Mouse (Mus musculus): Measurements from ENCODE around the gene Rsbn1l. TPM values are rescaled to one million over a fixed set of nuclear protein-coding genes. Genes with fewer than 3 reads are reported as not detected.
"Not testable (repeated sequence)": the region's sequence is repeated elsewhere in the genome, so short reads cannot be mapped to it uniquely, and the experiment has no call there.

Gene Rsbn1l
- polyA plus RNA-seq, 1 experiment from 2014 or later = 5.8 TPM

GRCm38 (mm10) chr5:20946906-20947305 lies 9.3 kb downstream of the Rsbn1l start:
- WGBS = 86% methylated on average over 6 of the region's 6 CpGs
- H3K4me3 ChIP-seq = no peak overlapping the region
- no peak overlapping the region for H3K9ac ChIP-seq
- no peak overlapping the region for H3K27ac ChIP-seq
- no peaks in the 10 kb centered on the region for H3K27me3 ChIP-seq
- ATAC-seq = no peak
- no peak overlapping the region for H3K4me2 ChIP-seq
- H3K4me1 ChIP-seq = peaks cover 26% of the 10 kb centered on the region
- no peaks in the 10 kb centered on the region for H3K9me3 ChIP-seq (replicated peaks)
- no peaks in the 10 kb centered on the region for H3K36me3 ChIP-seq (ENCODE audit: poor library complexity, severe bottlenecking)

- Histone ChIP-seq H3K4me2 (no peak overlapping the region), H3K27ac (no peak overlapping the region; the same call in 1 of the 2 replicates), H3K9me3 (replicated peaks) (no peaks in the 10 kb centered on the region), H3K4me3 (no peak overlapping the region), H3K36me3 (ENCODE audit: poor library complexity, severe bottlenecking) (no peaks in the 10 kb centered on the region), H3K9ac (no peak overlapping the region), H3K4me1 (peaks cover 26% of the 10 kb centered on the region), H3K27me3 (no peaks in the 10 kb centered on the region)
- WGBS = 81% methylated on average over 13 of the region's 13 CpGs
- no peak for ATAC-seq
Observed at GRCm38 (mm10) chr5:20944961-20945748, 11.0 kb downstream of the Rsbn1l start.

DNA sequence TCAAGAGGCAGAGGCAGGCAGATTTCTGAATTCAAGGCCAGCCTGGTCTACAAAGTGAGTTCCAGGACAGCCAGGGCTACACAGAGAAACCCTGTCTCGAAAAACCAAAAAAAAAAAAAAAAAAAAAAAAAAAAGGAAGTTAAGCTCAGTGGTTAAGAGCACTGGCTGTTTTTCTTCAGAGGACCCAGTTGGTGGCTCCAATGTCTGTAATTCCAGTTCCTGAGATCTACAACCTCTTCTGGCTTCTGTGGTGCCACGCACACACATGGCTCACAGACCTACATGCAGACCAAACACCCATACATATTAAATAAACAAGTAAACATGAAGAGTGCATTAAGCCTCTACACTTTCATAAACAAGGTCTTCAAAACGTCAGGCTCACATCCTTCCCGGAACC lies 12.4 kb downstream of the Rsbn1l start:
- not testable (repeated sequence) for H3K9me3 ChIP-seq (replicated peaks); H3K4me3 ChIP-seq; ATAC-seq; H3K27me3 ChIP-seq; H3K27ac ChIP-seq; H3K9ac ChIP-seq; H3K4me2 ChIP-seq; H3K36me3 ChIP-seq (ENCODE audit: poor library complexity, severe bottlenecking)
- H3K4me1 ChIP-seq = peaks cover 13% of the 10 kb centered on the region; the same call in 1 of the 2 replicates
- WGBS = 92% methylated on average over 3 of the region's 4 CpGs

DNA sequence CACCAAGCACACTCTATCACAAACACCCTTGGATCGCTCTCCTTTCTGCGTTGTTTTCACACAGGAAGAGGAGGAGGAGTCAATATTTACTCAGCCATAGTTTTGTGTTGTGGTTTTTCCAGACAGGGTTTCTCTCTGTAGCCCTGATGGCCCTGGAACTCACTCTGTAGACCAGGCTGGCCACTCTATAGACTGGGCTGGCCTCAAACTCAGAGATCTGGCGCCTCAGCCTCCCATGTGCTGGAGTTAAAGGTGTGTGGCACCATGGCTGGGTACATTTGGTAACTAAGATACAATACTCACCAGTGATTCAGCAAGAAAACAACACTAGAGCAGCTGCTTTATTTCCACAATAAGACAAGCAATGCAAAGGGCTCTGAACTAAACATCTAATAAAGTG lies 13.7 kb downstream of the Rsbn1l start:
- Histone ChIP-seq H3K4me1 (peaks cover 13% of the 10 kb centered on the region; the same call in 1 of the 2 replicates), H3K9ac (no peak overlapping the region), H3K27me3 (no peaks in the 10 kb centered on the region), H3K36me3 (ENCODE audit: poor library complexity, severe bottlenecking) (no peaks in the 10 kb centered on the region), H3K9me3 (replicated peaks) (no peaks in the 10 kb centered on the region), H3K4me3 (no peak overlapping the region), H3K4me2 (no peak overlapping the region), H3K27ac (no peak overlapping the region)
- WGBS = 90% methylated on average over 3 of the region's 3 CpGs
- ATAC-seq = no peak

DNA sequence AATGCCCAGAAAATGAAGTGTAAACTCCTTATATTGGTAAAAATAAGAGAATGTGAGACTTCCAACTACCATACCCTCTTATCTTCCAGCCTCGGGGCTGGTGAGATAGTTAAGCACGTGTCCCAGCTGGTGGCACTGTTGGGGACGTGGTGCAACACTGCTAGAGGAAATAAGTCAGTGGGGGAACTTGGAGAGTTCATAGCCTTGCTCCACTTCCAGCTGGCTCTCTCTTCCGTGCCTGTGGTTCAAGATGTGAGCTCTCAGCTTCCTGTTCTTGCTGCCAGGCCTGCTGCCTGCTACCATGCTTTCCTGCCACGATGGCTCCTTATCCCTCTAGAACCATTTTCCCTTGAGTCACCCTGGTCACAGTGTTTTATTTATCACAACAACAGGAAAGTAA lies 15.0 kb downstream of the Rsbn1l start:
- H3K27me3 ChIP-seq = no peaks in the 10 kb centered on the region
- 72% methylated on average over 5 of the region's 5 CpGs for WGBS
- no peaks in the 10 kb centered on the region for H3K36me3 ChIP-seq (ENCODE audit: poor library complexity, severe bottlenecking)
- no peak overlapping the region for H3K4me2 ChIP-seq
- H3K4me3 ChIP-seq = no peak overlapping the region
- no peak overlapping the region for H3K27ac ChIP-seq
- H3K9ac ChIP-seq = no peak overlapping the region
- H3K9me3 ChIP-seq (replicated peaks) = no peaks in the 10 kb centered on the region
- ATAC-seq = no peak
- H3K4me1 ChIP-seq = peaks cover 10% of the 10 kb centered on the region; the same call in 1 of the 2 replicates

- ATAC-seq = no peak
- no peak overlapping the region for H3K4me2 ChIP-seq
- 82% methylated on average over 4 of the region's 4 CpGs for WGBS
Observed at GRCm38 (mm10) chr5:20940696-20941095, 15.5 kb downstream of the Rsbn1l start.

GRCm38 (mm10) chr5:20940040-20940571 lies 16.1 kb downstream of the Rsbn1l start:
- Histone ChIP-seq H3K4me2 (no peak overlapping the region), H3K27me3 (no peaks in the 10 kb centered on the region), H3K27ac (no peak overlapping the region), H3K9ac (no peak overlapping the region), H3K4me1 (peaks cover 7% of the 10 kb centered on the region; the same call in 1 of the 2 replicates), H3K36me3 (ENCODE audit: poor library complexity, severe bottlenecking) (no peaks in the 10 kb centered on the region), H3K9me3 (replicated peaks) (no peaks in the 10 kb centered on the region), H3K4me3 (no peak overlapping the region)
- WGBS = 97% methylated on average over 6 of the region's 6 CpGs
- no peak for ATAC-seq

More at GRCm38 (mm10) chr5:20940696-20941095, 15.5 kb downstream of the Rsbn1l start:
- Histone ChIP-seq H3K27me3 (no peaks in the 10 kb centered on the region), H3K4me3 (no peak overlapping the region), H3K27ac (no peak overlapping the region), H3K4me1 (peaks cover 12% of the 10 kb centered on the region; the same call in 1 of the 2 replicates), H3K9ac (no peak overlapping the region), H3K9me3 (replicated peaks) (no peaks in the 10 kb centered on the region), H3K36me3 (ENCODE audit: poor library complexity, severe bottlenecking) (no peaks in the 10 kb centered on the region)

DNA sequence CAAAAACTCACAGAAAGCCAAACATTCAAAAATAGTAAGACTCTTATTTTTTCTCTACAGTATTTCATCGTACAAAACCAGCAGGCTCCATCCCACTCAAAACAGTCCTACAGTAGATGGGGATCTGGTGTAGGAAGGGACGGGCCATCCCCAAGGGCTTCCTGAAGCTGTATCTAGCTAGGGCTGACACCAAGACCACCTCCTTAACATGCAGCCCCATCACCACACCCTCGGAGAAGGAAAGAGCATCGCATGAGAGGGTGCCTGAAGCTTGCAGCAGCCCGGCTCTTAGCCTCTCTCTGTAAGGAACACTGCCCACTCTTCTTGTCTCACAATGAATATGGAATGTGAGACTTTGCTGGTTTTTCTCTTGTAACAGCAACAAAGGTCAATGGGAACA lies 17.7 kb downstream of the Rsbn1l start:
- Histone ChIP-seq H3K4me3 (no peak overlapping the region), H3K36me3 (ENCODE audit: poor library complexity, severe bottlenecking) (no peaks in the 10 kb centered on the region), H3K4me2 (no peak overlapping the region), H3K4me1 (peaks cover 6% of the 10 kb centered on the region; the same call in 1 of the 2 replicates), H3K27me3 (no peaks in the 10 kb centered on the region), H3K9me3 (replicated peaks) (no peaks in the 10 kb centered on the region), H3K9ac (no peak overlapping the region), H3K27ac (no peak overlapping the region)
- 75% methylated on average over 5 of the region's 5 CpGs for WGBS
- ATAC-seq = no peak

GRCm38 (mm10) chr5:20935934-20936333 lies 20.3 kb downstream of the Rsbn1l start:
- Histone ChIP-seq H3K4me3 (no peak overlapping the region), H3K27ac (no peak overlapping the region), H3K27me3 (no peaks in the 10 kb centered on the region), H3K9me3 (replicated peaks) (no peaks in the 10 kb centered on the region), H3K36me3 (ENCODE audit: poor library complexity, severe bottlenecking) (no peaks in the 10 kb centered on the region), H3K4me2 (no peak overlapping the region), H3K4me1 (peaks cover 6% of the 10 kb centered on the region; the same call in 1 of the 2 replicates), H3K9ac (no peak overlapping the region)
- 82% methylated on average over 5 of the region's 5 CpGs for WGBS
- ATAC-seq = no peak

DNA sequence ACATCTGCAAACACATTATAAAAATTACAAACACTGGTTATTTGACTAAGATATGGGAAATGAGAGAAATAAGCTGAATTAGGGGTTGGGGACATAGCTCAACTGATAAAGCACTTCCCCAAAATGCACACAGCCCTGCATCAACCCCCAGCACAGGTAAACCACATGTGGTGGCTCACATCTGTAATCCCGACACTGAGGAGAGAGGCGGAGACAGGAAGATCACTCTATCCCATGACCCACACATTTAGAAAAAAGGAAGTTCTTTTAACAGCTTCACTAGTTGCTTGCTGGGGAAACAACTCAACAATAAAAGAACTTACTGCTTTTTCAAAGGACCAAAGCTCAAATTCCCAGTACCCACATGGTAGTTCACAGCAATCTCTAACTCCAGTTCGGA lies 23.6 kb downstream of the Rsbn1l start:
- Histone ChIP-seq H3K4me3 (no peak overlapping the region), H3K9me3 (replicated peaks) (no peaks in the 10 kb centered on the region), H3K9ac (no peak overlapping the region), H3K4me2 (no peak overlapping the region), H3K36me3 (ENCODE audit: poor library complexity, severe bottlenecking) (no peaks in the 10 kb centered on the region), H3K27ac (no peak overlapping the region), H3K4me1 (peaks cover 12% of the 10 kb centered on the region; the same call in 1 of the 2 replicates), H3K27me3 (no peaks in the 10 kb centered on the region)
- 94% methylated on average over 3 of the region's 3 CpGs for WGBS
- no peak for ATAC-seq

- Histone ChIP-seq H3K9me3 (replicated peaks) (no peaks in the 10 kb centered on the region), H3K4me2 (no peak overlapping the region), H3K4me3 (no peak overlapping the region), H3K36me3 (ENCODE audit: poor library complexity, severe bottlenecking) (no peaks in the 10 kb centered on the region), H3K27ac (no peak overlapping the region), H3K9ac (no peak overlapping the region), H3K27me3 (no peaks in the 10 kb centered on the region), H3K4me1 (peaks cover 12% of the 10 kb centered on the region; the same call in 1 of the 2 replicates)
- ATAC-seq = no peak
- 86% methylated on average over 3 of the region's 3 CpGs for WGBS
Observed at GRCm38 (mm10) chr5:20931300-20931699, 24.9 kb downstream of the Rsbn1l start.

DNA sequence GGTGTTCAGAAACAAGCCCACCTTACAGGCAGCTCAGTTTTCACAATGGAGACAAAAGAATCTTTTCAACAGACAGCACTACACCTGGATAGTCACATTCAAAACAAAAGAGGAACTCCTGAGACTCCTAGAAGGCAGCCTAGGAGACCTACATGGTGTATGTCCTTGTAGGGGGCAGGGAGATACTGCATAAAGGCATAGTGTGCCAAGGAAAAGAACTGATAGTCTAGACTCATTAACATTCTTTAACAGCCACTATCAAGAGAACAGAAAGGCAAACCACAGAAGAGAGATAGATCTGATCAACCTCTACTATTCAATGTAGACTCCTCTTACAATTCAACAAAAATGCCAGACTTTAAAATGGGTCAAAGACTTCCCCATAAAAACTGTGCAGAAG lies 25.8 kb downstream of the Rsbn1l start:
- Histone ChIP-seq H3K4me1 (peaks cover 9% of the 10 kb centered on the region; the same call in 1 of the 2 replicates), H3K27me3 (no peaks in the 10 kb centered on the region), H3K9me3 (replicated peaks) (no peaks in the 10 kb centered on the region), H3K27ac (no peak overlapping the region), H3K4me2 (no peak overlapping the region), H3K4me3 (no peak overlapping the region), H3K9ac (no peak overlapping the region), H3K36me3 (ENCODE audit: poor library complexity, severe bottlenecking) (no peaks in the 10 kb centered on the region)
- ATAC-seq = no peak
